12 mouse cellular contexts compared by ENCODE assay signal in the genomic region with DNA sequence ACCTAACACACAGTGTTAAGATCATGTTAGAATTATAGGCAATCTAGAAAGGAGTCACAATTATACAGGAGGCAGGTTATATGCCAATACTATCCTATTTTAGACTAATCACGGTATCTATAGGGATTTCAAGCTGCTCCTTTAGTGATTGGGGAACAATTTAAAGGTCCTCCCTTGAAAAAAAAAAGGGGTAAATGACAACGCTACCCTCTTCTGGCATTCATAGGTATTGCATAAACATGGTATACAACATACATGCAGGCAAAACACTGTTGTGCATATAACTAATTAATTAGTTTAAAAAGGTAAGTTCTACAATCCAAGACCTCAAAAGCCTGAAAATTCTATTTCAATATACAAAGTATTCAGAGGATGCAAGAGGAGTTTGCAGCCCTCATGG.
DNase-seq lines count a peak whose midpoint lies in the region; ATAC-seq and TF ChIP-seq lines count a peak whose summit lies in the region.
"Had no signal": no experiment of that assay in that cellular context is flagged by ENCODE, and none has a peak within 500 bp of the region (broad histone marks: within the 10 kb centered on the region; RNA-seq: fewer than 3 reads in every experiment).

No protein-coding gene starts in this region.

- H3K36me3 ChIP-seq in hindbrain, postnatal 0 days (ENCODE audit: insufficient read depth, low read length): no peaks in the 10 kb centered on the region
- H3K36me3 ChIP-seq in hindbrain, embryonic 11.5 days (ENCODE audit: control insufficient read depth, insufficient read depth, low read length): no peaks in the 10 kb centered on the region
- no peaks in the 10 kb centered on the region for H3K36me3 ChIP-seq in thymus, adult 2 months (ENCODE audit: control insufficient read depth, insufficient read depth, low read length)
- H3K36me3 ChIP-seq in forebrain, embryonic 10.5 days (replicated peaks): no peaks in the 10 kb centered on the region
- H3K36me3 ChIP-seq: forebrain, embryonic 15.5 days; limb, embryonic 13.5 days; midbrain, embryonic 15.5 days had no signal

- no peak overlapping the region for H3K4me3 ChIP-seq in hindbrain, postnatal 0 days (ENCODE audit: low read length)
- H3K4me3 ChIP-seq in hindbrain, embryonic 11.5 days (ENCODE audit: low read depth, low read length): no peak overlapping the region
- H3K4me3 ChIP-seq in thymus, adult 2 months (ENCODE audit: control insufficient read depth, insufficient read depth, low read length): no peak overlapping the region
- no peak overlapping the region for H3K4me3 ChIP-seq in forebrain, embryonic 10.5 days
- H3K4me3 ChIP-seq: forebrain, embryonic 15.5 days; limb, embryonic 13.5 days; midbrain, embryonic 15.5 days had no signal

- H3K4me1 ChIP-seq in hindbrain, postnatal 0 days (ENCODE audit: insufficient read depth, low read length): no peaks in the 10 kb centered on the region
- H3K4me1 ChIP-seq in hindbrain, embryonic 11.5 days (replicated peaks; ENCODE audit: control insufficient read depth, insufficient read depth, low read length): no peaks in the 10 kb centered on the region
- H3K4me1 ChIP-seq in thymus, adult 2 months (replicated peaks; ENCODE audit: control insufficient read depth, insufficient read depth, low read length): no peaks in the 10 kb centered on the region
- H3K4me1 ChIP-seq in forebrain, embryonic 10.5 days: no peaks in the 10 kb centered on the region
- H3K4me1 ChIP-seq: forebrain, embryonic 15.5 days; limb, embryonic 13.5 days; midbrain, embryonic 15.5 days had no signal

- no peak overlapping the region for H3K4me2 ChIP-seq in hindbrain, postnatal 0 days (ENCODE audit: low read depth, low read length)
- no peak overlapping the region for H3K4me2 ChIP-seq in hindbrain, embryonic 11.5 days (replicated peaks; ENCODE audit: low read depth, low read length)
- H3K4me2 ChIP-seq: forebrain, embryonic 15.5 days; hindbrain, embryonic 14.5 days; limb, embryonic 13.5 days; midbrain, embryonic 15.5 days had no signal

- no peak overlapping the region for H3K27ac ChIP-seq in hindbrain, postnatal 0 days
- H3K27ac ChIP-seq in hindbrain, embryonic 11.5 days (ENCODE audit: low read depth, low read length): no peak overlapping the region
- H3K27ac ChIP-seq in thymus, adult 2 months (ENCODE audit: control insufficient read depth, insufficient read depth, low read length): no peak overlapping the region
- H3K27ac ChIP-seq in forebrain, embryonic 10.5 days: no peak overlapping the region
- H3K27ac ChIP-seq: forebrain, embryonic 15.5 days; hindbrain, embryonic 14.5 days; limb, embryonic 13.5 days; midbrain, embryonic 15.5 days had no signal

- peak; percentile 17; the same call in 1 of the 2 replicates for TF ChIP-seq CTCF in hindbrain, postnatal 0 days (IDR thresholded peaks at IDR 0.05; ENCODE audit: low read depth)
- TF ChIP-seq CTCF in thymus, adult 2 months (IDR thresholded peaks at IDR 0.05; ENCODE audit: borderline replicate concordance, control insufficient read depth, extremely low read depth, insufficient read depth, low read length, poor library complexity): no peak

- no peak for ATAC-seq in hindbrain, postnatal 0 days
- no peak for ATAC-seq in hindbrain, embryonic 11.5 days (ENCODE audit: low FRiP score)
- ATAC-seq: forebrain, embryonic 15.5 days; midbrain, embryonic 15.5 days had no signal

- no peak for DNase-seq in hindbrain, postnatal 0 days (ENCODE audit: low spot score)
- DNase-seq in hindbrain, embryonic 11.5 days (ENCODE audit: low spot score): no peak
- DNase-seq in thymus, adult 2 months: peak; percentile 52
- DNase-seq in thymus, postnatal 4 days: no peak
- peak; percentile 24 for DNase-seq in c-Kit-positive CD71-positive TER-119-negative erythroid progenitor cells, embryonic 14.5 days (ENCODE audit: low read depth)
- no peak for DNase-seq in heart, postnatal 4 days
- DNase-seq in forebrain, embryonic 10.5 days (ENCODE audit: extremely low spot score, low spot score): no peak
- DNase-seq in neural tube, embryonic 10.5 days (ENCODE audit: extremely low spot score, low spot score): no peak

- no peak for TF ChIP-seq POLR2A in thymus, adult 2 months (IDR thresholded peaks at IDR 0.05; ENCODE audit: control insufficient read depth, extremely low read depth, insufficient read depth, low read length, poor library complexity)

- no peak overlapping the region for H3K9ac ChIP-seq in hindbrain, postnatal 0 days (replicated peaks; ENCODE audit: low read length)
- H3K9ac ChIP-seq in hindbrain, embryonic 11.5 days (ENCODE audit: low read depth, low read length): no peak overlapping the region
- H3K9ac ChIP-seq: forebrain, embryonic 15.5 days; hindbrain, embryonic 14.5 days; limb, embryonic 13.5 days; midbrain, embryonic 15.5 days had no signal

- no peaks in the 10 kb centered on the region for H3K27me3 ChIP-seq in hindbrain, postnatal 0 days (ENCODE audit: insufficient read depth, low read length)
- no peaks in the 10 kb centered on the region for H3K27me3 ChIP-seq in hindbrain, embryonic 11.5 days (ENCODE audit: control insufficient read depth, insufficient read depth, low read length)
- no peaks in the 10 kb centered on the region for H3K27me3 ChIP-seq in thymus, adult 2 months (ENCODE audit: control insufficient read depth, insufficient read depth, low read length)
- H3K27me3 ChIP-seq in forebrain, embryonic 10.5 days (ENCODE audit: poor library complexity, severe bottlenecking): no peaks in the 10 kb centered on the region
- H3K27me3 ChIP-seq: forebrain, embryonic 15.5 days; limb, embryonic 13.5 days; midbrain, embryonic 15.5 days had no signal

- no peaks in the 10 kb centered on the region for H3K9me3 ChIP-seq in hindbrain, postnatal 0 days (ENCODE audit: low read length)
- no peaks in the 10 kb centered on the region for H3K9me3 ChIP-seq in hindbrain, embryonic 11.5 days (ENCODE audit: control insufficient read depth, low read length)
- no peaks in the 10 kb centered on the region for H3K9me3 ChIP-seq in forebrain, embryonic 10.5 days
- H3K9me3 ChIP-seq: forebrain, embryonic 15.5 days; limb, embryonic 13.5 days; midbrain, embryonic 15.5 days had no signal

- 42% methylated on average over 2 of the region's 2 CpGs for WGBS in hindbrain, postnatal 0 days
- 58% methylated on average over 2 of the region's 2 CpGs for WGBS in hindbrain, embryonic 11.5 days
- 77% methylated on average over 2 of the region's 2 CpGs for WGBS in thymus, adult 2 months
- WGBS in forebrain, embryonic 10.5 days: 49% methylated on average over 2 of the region's 2 CpGs

Comparison
In these comparisons a context has a peak if more than half of its experiments do, and no peak if none do; other contexts are left out.
1. DNase-seq: peak in thymus, adult 2 months (single experiment) and c-Kit-positive CD71-positive TER-119-negative erythroid progenitor cells, embryonic 14.5 days (single experiment); none in hindbrain, postnatal 0 days (single experiment), hindbrain, embryonic 11.5 days (single experiment), thymus, postnatal 4 days (single experiment), heart, postnatal 4 days (single experiment), forebrain, embryonic 10.5 days (single experiment) and neural tube, embryonic 10.5 days (single experiment).